Mouse (Mus musculus) brown adipose tissue, adult 24 weeks (tissue): ENCODE data around the gene Otulinl. TPM values are rescaled to one million over a fixed set of nuclear protein-coding genes. Genes with fewer than 3 reads are reported as not detected.

Source experiments
- H3K27ac ChIP-seq: fragments of 200-500 bp; replicated peaks from 2 replicates; pipeline ENCODE4 v1.5.1; 2012; ENCODE audit warnings: low read depth, mild to moderate bottlenecking, low read length
- H3K4me1 ChIP-seq: fragments of 200-500 bp; 2 replicates; pipeline ENCODE4 v1.6.1; 2012; ENCODE audit warnings: low read length, mixed read lengths; ENCODE audit not compliant: control insufficient read depth, insufficient read depth, insufficient read length
- H3K4me3 ChIP-seq: fragments of 200-500 bp; 2 replicates; pipeline ENCODE4 v1.5.1; 2012; ENCODE audit warnings: low read depth, mild to moderate bottlenecking, low read length, moderate library complexity; ENCODE audit not compliant: insufficient read depth
- polyA plus RNA-seq: library from polyadenylated mRNA; stranded (reverse); fragments of >200 nt; gene quantifications from 2 replicates; pipeline ENCODE4 v1.2.4, GENCODE M21; 2012; ENCODE audit not compliant: missing spikeins, insufficient read depth, insufficient read length

The Otulinl gene
- polyA plus RNA-seq, 1 experiment: 3.8 TPM

DNA sequence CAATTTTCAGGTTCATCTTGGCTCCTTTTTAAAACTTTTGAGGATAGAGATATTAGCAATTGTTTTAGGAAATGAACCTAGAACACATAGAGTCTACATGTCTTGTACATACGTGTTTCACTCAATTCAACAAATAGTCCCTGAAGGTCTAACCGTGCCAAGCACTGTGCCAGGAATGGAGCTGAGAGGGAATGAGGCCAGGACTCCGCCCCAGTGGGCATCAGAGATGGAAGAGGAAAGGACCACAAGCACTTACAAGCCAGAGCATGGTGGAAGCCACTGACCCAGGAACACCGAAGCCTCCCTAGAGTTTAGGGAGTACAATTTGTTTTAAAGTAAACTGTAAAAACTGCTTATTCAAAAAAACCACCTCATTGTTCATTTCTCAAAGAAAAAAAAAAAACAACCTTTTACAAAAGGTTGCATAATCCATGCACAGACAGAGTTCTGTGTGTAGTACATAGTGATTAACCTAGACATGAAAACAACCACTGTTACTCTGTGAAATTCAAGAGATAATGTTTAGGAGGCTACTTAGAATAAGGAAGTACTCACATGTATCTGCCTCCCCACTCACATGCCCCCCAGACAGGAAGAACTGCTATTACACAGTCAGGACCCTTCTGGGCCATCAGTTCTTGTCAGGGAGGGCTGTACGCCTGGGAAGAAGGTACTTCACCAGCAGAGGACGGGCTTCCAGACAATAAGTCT, 60.7 kb downstream of the Otulinl start:
- H3K27ac ChIP-seq: no peak overlapping the region
- peaks cover 7% of the 10 kb centered on the region for H3K4me1 ChIP-seq
- no peak overlapping the region for H3K4me3 ChIP-seq

DNA sequence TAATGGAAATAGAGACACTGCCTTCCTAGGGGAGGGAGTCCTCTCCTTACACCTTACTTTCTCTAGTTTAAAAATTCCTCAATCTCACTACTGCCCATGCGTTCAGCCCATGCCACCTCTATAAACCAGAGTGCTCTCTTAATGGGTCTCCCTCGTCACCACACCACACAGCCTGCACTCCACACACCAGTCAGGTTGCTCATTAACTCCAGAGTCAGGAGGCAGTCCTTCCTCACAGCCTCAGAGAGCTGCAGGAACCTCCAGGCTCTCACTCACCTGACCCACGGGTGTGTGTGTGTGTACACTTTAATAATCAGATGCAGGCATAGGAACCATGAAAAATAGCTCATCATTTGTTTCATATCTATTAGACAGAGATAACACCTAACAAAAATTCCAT, 61.7 kb downstream of the Otulinl start:
- Histone ChIP-seq H3K27ac (no peak overlapping the region), H3K4me3 (no peak overlapping the region), H3K4me1 (peaks cover 7% of the 10 kb centered on the region)

DNA sequence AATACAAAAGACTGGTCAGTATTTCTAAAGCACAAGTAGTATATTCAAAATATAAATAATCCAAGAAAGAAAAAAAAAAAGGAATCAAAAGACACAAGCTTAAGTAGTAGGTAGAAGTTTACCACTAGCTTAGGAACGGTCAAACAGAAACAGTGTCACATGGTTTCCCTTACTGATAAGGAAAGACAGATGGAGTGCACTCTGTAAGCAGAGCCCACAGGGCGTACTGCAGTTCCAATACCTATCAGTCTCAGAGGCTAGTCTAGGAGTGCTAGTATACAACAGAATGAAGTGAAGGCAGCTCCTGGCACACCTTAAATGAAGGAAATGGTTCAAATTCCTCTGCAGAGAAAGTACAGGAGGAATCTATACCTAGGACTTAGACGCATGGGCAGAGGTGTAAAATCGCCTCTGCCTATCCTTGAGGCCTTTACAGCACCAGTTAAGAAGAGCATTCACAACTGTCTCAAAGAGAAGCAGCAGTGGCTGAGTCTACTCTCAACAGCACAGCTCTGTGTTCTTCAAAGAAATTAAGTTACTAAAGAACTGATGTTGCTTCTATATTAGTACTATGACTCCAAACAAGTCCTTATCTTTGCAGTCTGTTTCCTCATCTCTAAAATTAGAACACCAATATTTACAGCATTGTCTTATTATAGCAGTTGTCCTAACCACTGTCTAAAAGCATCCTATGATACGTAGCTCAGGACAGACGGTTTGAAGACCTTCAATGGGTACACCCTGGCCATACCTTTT, 62.4 kb downstream of the Otulinl start:
- no peak overlapping the region for H3K27ac ChIP-seq
- peaks cover 5% of the 10 kb centered on the region for H3K4me1 ChIP-seq
- no peak overlapping the region for H3K4me3 ChIP-seq

DNA sequence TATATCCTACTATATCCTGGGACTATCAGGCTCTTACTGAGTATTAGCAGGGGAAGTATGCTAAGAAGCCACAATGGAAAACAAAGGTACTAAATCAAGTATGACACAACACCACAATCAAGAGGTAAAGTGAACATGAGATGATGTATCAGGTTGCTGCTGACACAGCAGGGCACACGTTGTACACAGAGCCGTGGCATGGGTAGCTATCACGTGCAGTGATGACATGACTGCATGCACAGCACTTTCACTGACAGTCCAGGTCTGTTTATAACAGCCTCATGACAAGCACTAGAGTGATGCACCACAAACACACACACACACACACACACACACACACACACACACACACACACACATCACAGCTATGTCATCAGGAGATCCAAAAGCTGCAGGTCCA, 64.2 kb downstream of the Otulinl start:
- Histone ChIP-seq H3K4me3 (no peak overlapping the region), H3K4me1 (peaks cover 5% of the 10 kb centered on the region), H3K27ac (no peak overlapping the region)

DNA sequence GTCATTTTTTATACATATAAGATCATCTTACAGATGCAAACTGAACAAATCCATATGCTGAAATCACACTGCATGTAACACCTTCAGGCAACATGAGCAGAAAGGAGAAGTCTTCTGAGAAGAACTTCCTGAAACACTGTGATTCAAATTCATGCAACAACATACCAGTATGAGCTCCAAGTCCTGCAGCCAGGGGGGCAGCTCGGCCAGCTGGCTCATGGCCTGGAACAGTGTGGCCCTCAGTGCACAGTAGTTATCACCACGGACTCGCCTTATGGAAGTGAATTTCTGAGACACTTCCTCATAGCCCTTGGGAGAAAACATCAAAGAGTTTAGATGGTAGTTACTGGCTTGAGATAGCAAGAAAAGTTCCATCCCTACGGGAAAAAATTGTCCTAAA, 65.2 kb downstream of the Otulinl start:
- Histone ChIP-seq H3K4me3 (no peak overlapping the region), H3K4me1 (peaks cover 3% of the 10 kb centered on the region), H3K27ac (no peak overlapping the region)

DNA sequence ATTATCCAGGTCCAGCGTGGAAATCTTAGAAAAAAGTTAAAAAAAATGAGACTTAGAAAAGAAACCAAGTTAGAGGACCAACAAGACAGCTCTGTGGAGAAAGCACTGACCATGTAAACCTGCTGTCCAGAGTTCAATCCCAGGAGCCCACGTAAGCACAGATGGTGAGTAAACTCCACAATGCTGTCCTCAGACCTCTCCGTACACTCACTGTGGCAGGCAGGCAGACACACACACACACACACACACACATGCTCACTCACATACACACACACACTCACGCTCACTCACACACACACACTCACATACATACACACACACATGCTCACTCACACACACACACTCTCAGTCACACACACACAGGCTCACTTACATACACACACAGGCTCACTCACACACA, 68.1 kb downstream of the Otulinl start:
- no peak overlapping the region for H3K4me3 ChIP-seq
- no peaks in the 10 kb centered on the region for H3K4me1 ChIP-seq
- no peak overlapping the region for H3K27ac ChIP-seq

DNA sequence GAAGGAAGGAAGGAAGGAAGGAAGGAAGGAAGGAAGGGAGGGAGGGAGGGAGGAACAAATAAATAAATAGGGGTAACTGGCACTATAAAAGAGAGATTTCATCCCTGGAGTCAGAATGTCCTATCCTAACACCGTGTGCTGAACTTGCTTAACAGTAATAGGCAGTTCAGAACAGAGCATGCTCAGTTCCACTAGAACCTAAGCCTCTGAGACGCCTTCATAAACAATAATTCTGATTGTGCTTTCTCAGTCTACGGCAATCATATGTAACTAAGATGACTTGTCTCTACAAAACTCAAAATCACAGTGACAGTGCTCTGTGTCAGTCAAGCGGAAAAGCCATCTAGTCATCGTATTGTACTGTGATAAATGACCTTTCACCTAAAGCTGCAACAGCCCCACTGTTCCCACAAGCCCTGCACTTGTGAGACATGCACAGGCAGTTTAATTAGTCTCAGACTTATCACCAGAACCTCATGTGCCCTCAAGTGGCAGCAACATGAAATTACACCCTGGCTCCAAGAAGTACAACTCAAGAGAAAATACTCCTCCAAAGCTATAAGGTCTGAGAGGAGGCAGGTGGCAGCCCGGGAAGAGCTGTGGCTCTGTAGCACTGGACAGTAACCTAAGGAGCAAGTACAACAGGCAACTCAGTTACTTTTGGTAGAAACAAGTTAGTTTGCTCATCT, 68.7 kb downstream of the Otulinl start:
- no peak overlapping the region for H3K27ac ChIP-seq
- H3K4me1 ChIP-seq: no peaks in the 10 kb centered on the region
- H3K4me3 ChIP-seq: no peak overlapping the region

- Histone ChIP-seq H3K27ac (no peak overlapping the region), H3K4me3 (no peak overlapping the region), H3K4me1 (no peaks in the 10 kb centered on the region)
Measured at GRCm38 (mm10) chr15:27609554-27609953, 71.8 kb downstream of the Otulinl start.

DNA sequence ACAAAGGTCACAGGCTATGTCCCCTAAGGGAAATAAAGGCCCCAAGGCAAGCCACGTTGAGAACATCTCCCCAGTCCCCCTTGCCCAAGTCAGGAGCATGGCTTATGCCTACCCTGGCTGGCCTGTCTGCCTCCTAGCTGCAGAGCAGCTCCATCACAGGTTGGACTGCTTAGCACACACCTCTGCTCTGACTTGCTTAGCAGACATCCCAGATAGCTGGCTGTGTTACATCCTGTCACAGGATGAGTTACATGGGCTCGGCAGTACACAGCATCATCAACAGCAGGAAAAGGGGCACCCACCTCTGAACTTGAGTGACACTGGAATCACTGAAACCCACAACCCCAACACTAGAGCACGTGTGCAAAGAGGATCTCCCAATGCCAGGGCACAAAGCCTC, 76.1 kb downstream of the Otulinl start:
- no peak overlapping the region for H3K27ac ChIP-seq
- H3K4me3 ChIP-seq: no peak overlapping the region

More for the DNA sequence above, 76.1 kb downstream of the Otulinl start:
- H3K4me1 ChIP-seq: no peaks in the 10 kb centered on the region

Other genes with a start within 250 kb of the Otulinl start
- 179 and 208 TPM in 2 replicates for gene Ank, start 214.9 kb downstream of the Otulinl start, polyA plus RNA-seq
- 16.4 and 17.0 TPM in 2 replicates for gene Otulin, start 50.9 kb downstream of the Otulinl start, polyA plus RNA-seq